Mouse (Mus musculus): Measurements from ENCODE around the gene Bhlhb9.
"Not testable (repeated sequence)": the region's sequence is repeated elsewhere in the genome, so short reads cannot be mapped to it uniquely, and the experiment has no call there.

Gene Bhlhb9

DNA sequence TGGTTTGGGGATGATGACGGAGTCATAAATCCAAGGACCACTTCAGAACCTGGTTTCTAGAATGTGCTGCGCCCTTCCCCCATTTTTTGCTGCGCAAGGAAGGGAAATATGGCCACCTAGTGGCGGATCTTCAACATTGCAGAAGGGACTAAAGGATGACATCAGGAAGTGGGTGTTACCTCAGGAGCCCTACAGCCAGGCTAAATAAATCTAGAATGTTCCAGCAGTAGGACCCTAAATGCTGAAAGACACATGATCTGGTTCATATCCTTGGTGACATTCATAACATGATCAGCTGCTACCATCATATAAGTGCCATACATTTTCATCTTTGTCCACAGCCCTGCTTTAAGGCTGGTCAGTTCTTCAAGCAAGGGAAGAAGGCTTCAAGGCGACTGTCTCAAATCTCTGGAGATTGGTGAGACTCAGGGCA, at the start of gene Bhlhb9:
Gene Bhlhb9 (plus strand): TSS at position 383 of the 433 bp plus-strand sequence.
- in situ Hi-C loops (cut with MboI), result not testable (repeated sequence)

DNA sequence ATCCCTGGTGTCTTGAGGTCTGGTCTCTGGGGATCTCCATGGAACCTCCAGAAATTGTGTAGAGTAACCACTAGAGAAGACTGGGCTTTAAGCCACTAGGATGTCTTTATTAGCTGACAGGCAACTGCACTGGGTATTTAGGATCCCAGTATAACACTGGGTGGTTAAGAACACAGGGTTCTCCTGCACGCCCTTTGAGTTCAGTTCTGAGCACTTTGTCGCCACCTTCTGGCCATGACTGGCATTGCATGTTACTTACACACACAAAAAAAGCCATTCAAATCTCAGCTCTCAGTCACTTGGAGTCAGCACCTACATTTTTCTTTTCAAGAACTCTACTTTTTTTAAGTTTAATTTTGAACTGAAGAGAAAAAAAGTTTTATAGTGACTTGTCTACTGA, 44.6 kb upstream of the Bhlhb9 start:
- in situ Hi-C loops (cut with MboI), result no loop called here

DNA sequence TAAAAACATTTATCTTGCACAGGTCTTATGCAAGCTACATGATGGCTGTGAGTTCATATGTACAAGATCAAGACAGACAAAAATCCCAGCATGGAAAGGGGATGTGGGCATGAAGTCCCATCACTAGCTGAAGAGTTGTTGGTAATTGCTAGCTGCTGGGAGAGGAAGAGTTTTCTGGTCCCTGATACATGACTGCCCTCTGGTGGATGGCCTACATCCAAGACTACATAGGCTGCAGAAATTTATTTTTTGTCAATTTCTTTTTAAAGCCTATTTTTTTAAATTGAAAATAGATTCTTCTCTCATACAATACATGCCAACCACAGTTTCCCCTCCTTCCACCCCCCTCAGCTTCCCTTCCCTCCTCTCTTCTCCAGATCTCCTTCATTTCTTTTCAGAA, 35.7 kb upstream of the Bhlhb9 start:
- in situ Hi-C loops (cut with MboI), result no loop called here

DNA sequence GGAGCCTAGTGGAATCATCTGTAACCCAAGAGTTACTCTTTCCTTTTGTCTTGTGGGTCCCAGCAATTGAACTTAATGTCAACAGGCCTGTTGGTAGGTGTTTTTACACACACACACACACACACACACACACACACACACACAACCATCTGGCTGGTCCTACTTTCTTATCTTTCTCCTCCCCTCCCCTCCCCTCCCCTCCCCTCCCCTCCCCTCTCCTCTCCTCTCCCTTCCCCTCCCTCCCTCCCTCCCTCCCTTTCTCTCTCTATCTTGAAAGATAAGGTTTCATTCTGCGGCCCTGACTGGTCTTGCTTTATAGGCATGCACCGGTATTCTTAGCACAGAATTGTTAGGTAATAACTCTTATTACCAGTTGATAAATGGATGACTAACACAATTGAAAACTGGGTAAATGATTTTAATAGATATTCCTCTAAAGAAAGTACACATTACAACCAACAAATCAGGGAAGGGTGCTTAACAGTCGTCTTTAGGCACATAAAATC, 29.3 kb upstream of the Bhlhb9 start:
- in situ Hi-C loops (cut with MboI), result no loop called here

DNA sequence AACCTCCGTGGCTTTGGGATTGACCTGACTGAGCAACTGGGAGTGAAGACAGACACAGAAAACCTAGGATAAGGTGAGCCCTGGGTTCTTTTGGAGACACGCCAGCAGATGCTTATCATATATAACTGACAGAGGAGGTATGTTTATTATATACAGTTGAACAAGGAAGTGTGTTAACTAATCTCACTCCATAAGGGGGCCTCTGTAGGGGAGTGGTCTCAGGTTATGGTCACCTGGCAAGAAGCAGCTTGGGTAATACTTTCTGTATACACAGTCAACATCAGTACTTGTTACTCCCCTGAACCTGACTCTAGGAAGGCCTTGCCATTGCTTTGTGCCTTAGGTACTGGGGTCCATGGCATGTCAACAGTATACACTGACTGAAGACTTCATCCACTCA, 28.8 kb upstream of the Bhlhb9 start:
- in situ Hi-C loops (cut with MboI), result no loop called here

DNA sequence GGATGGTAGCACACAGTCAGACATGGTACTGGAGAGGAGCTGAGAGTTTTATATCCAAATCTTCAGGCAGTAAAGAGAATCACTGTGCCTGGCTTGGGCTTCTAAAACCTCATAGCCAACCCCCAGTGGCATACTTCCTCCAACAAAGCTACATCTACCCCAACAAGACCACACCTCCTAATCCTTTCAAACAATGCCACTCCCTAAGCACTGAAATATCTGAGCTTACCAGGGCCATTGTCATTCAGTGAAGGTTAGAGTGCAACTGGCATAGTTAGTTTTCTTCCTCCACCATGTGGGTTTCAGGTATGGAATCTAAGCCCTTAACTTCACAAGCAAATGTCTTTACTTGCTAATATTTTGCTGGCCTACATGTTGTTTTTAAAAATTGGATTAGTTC, 5.9 kb upstream of the Bhlhb9 start:
- in situ Hi-C loops (cut with MboI), result no loop called here

DNA sequence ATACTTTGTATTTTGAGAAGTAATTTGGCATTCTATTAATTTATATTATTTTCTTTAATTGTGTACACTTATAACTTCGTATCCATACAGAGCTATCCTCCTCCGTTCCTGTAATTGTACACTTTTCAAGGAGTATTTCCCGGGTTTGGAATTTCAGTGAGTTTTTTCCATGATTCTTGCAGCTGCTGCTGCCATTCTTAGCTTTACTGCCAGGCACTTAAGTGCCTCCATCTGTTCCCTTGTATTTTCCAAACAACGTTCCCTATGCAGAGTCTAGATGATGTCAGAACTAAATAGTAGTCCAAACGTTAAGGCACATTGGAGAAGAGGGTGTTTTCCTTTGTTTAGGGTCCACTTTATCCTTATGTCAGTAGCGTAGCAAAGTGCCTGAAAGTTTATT, 5.1 kb upstream of the Bhlhb9 start:
- in situ Hi-C loops (cut with MboI), result no loop called here

DNA sequence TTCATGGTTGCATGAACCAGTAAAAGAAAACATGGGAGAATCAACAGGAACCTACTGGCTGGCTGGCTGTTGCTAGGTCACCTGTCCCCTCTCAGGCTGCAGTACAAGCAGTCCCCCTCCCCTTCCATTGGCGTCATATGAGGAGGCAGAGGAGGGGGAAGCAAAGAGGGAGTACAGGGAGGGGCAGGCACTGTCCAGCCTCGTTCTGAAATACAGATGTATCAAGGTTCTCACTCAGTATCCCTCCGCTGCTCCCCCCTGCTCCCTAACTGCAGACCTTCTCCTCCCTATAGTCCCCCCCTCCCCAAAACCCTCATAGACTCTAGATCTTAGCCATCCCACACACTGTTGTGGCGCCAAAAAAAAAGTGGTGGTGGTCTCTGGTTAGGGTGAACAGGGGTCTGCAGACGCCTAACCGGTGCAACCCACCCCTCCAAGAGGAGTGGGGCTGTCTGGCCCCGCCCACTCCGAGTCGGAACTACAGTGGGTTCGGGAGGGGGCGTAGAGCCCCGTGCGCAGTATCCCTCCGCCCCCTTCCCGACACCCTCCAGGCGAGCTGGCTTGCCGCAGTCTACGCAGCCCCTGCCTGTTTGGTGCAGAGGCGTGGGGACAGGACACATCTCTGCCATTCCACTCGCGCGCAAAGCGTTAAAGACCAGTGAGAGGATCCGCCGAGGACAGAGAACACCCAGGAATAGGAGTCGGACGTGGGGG, 1.6 kb upstream of the Bhlhb9 start:
- in situ Hi-C loops (cut with MboI), result not testable (repeated sequence)

DNA sequence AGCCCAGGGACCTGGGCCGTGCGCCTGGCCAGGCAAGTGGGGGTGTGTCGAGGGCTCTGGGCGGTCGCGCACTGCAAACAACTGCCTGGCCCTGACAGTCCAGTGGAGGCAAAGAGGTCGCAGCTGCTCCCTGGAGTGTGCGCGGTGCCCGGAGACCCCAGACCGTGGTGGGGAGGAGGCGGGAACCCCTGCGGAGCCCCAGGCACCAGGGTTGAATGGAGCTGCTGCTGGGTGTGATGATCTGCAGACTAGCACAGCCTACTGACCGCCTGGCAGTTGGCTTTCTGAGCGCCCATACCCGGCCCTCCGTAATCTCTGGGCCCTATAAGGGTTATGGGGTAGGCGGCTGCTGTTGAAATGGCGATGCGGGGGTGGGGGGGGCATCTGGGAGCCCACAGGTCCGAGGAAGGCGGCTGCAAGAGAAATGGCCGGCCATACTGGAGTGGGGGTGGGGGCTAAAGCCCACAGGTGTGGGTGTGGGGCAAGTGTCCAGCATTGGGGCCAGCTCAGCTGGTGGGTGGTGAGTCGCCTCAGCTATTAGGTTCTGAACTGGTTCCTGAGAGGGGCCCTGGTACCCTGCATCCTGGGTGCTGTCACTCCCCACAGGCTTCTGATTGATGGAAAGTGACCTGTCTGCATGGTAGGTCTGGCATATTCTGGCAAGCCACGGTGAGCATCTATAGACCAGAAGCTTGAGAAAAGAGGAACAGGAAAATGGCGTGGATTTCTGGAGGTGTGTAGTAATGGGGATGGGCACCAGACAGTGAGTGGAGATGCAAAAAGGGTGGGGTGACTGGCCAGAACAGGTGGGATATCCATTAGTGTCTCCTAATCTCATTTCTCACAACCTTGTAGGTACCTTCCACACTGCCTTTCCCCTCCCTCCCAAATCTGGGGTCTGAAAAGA, 836 bp upstream of the Bhlhb9 start:
- in situ Hi-C loops (cut with MboI), result not testable (repeated sequence)

DNA sequence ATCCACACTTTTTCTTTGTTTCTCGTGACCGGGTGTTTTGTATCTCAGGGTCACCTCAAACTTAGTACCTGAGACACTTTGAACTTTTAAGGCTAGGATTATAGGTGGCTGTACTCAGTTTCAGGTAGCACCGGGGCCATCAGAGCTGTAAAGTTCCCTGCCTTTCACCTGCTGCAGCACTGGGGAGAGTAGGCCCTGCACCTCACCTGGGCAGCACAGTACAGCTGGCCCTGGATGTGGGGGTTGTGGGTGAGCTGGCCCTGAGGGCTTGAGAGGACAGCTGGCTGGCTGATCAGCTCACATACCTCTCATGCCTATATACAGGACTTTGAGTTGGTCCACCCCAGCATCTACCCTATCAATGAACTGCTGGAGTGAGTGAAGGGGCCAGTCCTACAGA, 6.8 kb downstream of the Bhlhb9 start:
- in situ Hi-C loops (cut with MboI), result no loop called here

DNA sequence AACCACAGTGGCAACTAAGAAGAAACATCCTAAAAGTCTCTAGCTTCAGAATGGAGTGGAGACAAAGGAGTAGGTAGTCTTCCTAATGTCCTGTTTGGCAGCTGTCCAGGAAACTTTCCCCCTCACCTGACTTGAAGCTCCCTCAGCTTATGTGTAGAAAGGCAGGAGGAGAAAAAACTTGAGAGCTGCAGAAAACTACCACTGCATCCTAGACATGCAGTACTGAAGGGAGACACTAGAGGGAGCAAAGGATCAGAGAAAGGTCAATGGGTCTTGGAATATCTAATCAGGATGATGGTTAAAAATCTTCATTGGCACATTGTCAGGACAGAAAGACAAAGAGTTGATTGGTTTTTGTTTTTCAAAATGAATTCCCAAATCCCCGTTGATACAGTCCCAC, 8.4 kb downstream of the Bhlhb9 start:
- in situ Hi-C loops (cut with MboI), result no loop called here

DNA sequence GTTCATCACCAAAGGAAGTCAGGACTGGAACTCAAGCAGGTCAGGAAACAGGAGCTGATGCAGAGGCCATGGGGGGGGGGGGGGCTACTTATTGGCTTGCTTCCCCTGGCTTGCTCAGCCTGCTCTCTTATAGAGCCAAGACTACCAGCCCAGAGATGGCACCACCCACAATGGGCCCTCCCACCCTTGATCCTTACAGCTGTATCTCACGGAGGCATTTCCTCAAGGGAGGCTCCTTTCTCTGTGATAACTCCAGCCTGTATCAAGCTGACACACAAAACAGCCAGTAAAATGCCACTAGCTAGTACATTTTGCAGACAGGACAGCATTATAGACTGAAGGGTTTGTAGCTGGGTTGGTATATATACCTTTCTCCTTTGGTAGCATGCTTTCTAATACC, 38.5 kb downstream of the Bhlhb9 start:
- in situ Hi-C loops (cut with MboI), result not testable (repeated sequence)

DNA sequence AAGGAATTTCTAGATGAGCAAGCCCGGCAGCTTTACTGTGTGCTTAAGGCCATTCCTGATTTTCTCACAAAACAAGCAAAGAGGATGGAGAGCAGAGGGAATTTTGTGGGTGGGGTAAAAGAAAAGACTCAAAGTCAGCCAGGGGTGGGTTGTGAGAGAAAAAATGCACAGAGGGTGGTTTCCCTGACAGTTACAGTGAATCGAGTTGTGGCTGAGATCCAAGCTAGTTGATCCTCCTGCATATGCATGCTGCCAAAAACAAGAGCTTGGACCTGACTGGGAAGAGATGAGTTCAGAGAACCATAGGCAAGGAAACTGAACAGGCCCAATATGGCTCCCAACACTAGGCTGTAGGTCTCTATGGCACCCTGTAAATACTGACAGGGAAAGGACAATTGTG, 40.5 kb downstream of the Bhlhb9 start:
- in situ Hi-C loops (cut with MboI), result no loop called here

DNA sequence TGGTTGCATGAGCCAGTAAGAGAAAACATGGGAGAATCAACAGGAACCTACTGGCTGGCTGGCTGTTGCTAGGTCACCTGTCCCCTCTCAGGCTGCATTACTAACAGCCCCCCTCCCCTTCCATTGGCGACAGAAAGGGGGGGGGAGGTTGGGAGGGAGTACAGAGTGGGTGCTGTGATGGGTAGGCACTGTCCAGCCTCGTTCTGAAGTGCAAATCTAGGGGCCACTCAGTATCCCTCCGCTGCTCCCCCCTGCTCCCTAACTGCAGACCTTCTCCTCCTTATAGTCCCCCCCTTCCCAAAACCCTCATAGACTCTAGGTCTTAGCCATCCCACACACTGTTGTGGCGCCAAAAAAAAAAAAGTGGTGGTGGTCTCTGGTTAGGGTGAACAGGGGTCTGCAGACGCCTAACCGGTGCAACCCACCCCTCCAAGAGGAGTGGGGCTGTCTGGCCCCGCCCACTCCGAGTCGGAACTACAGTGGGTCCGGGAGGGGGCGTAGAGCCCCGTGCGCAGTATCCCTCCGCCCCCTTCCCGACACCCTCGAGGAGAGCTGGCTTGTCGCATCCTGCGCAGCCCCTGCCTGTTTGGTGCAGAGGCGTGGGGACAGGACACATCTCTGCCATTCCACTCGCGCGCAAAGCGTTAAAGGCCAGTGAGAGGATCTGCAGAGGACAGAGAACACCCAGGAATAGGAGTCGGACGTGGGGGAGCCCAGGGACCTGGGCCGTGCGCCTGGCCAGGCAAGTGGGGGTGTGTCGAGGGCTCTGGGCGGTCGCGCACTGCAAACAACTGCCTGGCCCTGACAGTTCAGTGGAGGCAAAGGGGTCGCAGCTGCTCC, 41.3 kb downstream of the Bhlhb9 start, which contains the start of gene Gprasp2:
Gene Gprasp2 (plus strand): TSS at position 514 of the 840 bp plus-strand sequence.
- in situ Hi-C loops (cut with MboI), result not testable (repeated sequence)

DNA sequence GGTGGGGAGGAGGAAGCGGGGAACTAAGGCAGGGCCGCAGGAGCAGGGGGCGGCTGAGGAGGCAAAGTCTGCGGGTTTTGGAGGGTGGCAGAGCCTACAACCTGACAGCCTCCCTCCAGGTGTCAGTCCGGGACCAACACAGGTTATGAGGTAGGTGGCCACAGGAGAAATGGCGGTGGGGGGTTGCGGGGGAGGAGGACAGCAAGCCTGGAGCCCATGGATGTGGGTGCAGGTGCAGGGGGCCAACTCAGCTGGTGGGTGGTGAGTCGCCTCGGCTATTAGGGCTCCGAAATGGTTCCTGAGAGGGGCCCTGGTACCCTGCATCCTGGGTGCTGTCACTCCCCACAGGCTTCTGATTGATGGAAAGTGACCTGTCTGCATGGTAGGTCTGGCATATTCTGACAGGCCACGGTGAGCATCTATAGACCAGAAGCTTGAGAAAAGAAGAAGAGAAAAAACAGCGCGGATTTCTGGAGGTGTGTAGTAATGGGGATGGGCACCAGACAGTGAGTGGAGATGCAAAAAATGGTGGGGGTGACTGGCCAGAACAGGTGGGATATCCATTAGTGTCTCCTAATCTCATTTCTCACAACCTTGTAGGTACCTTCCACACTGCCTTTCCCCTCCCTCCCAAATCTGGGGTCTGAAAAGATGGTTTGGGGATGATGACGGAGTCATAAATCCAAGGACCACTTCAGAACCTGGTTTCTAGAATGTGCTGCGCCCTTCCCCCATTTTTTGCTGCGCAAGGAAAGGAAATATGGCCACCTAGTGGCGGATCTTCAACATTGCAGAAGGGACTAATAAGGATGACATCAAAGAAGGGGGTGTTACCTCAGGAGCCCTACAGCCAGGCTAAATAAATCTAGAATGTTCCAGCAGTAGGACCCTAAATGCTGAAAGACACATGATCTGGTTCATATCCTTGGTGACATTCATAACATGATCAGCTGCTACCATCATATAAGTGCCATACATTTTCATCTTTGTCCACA, 42.3 kb downstream of the Bhlhb9 start:
- in situ Hi-C loops (cut with MboI), result not testable (repeated sequence)

DNA sequence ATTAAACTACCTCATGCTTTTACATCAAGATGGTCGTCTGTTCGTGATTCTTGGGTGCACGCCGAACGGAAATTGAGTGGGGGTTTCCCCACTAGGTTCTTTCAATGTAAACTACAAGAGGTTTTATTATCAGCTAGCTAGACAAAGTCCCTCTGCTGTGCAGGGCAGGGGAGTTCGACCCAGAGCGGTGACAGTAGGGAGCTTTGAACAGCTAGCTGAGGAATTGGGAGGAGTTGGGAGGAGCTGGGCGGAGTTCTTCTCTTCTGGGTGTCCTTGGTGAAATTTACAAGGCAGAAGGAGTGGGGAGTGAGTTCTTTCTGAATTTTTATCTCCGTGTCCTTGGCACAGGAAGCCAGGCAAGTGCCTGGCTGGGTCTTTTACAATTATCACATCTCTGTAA, 69.4 kb downstream of the Bhlhb9 start:
- in situ Hi-C loops (cut with MboI), result not testable (repeated sequence)

DNA sequence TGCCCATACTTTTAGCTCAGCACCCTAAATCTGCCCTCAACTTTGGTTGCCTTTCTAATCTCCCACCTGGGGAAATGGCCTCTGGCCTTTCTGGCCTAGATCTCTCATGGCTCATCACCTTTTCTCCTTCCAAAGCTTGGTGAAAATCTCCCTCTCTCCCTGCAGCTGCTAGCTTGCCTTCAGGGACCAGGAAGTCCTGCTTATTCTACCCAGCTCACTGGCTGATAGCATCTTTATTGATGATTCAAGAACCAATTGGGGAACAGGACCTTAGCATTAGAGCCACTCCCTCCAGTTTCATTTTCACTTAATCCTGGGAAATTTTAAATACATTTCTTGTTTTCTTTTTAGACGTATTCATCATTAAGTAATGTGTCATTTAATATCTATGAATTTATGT, 79.3 kb downstream of the Bhlhb9 start:
- in situ Hi-C loops (cut with MboI), result no loop called here

DNA sequence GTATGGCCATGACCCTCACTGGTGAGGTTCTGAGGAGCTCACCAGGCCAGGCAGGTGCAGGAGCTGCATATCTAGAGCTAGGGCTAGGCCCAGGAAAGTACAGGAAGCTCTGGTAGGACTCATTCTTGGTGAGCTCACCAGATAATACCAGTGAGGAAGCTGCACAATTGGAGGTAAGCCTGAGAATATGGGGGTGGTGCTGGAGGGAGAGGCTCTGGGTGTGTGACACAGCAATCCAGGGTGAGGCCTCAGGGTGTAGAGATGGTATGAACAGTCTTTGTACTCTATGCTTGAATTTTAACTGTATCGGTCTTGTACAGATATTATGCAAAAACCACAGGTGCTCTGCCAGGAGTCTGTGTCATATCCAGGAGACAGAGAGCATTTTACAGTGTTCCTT, 82.2 kb downstream of the Bhlhb9 start:
- in situ Hi-C loops (cut with MboI), result no loop called here

DNA sequence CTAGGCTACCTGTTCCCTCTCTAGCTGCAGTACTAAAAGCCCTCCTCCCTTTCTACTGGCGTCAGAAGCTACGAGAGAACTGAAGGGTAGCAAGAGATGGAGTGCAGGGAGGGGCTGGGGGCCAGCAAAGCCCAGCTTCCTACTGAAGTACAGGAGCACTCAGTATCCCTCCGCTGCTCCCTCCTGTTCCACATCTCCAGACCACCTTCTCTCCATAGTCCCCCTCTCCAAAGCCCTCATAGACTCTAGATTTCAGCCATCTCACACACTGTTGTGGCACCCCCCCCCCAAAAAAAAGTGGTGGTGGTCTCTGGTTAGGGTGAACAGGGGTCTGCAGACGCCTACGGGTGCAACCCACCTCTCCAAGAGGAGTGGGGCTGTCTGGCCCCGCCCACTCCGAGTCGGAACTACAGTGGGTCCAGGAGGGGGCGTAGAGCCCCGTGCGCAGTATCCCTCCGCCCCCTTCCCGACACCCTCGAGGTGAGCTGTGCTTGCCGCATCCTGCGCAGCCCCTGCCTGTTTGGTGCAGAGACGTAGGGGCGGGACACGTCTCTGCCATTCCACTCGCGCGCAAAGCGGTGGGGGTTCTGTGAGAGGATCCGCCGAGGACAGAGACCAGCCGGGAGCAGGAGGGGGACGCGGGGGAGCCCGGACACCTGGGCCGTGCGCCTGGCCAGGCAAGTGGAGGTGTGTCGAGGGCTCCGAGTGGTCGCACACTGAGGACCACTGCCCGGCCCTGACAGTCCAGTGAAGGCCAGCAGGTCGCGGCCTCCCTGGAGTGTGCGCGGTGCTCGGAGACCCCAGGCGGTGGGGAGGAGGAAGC, 88.2 kb downstream of the Bhlhb9 start:
- in situ Hi-C loops (cut with MboI), result no loop called here

DNA sequence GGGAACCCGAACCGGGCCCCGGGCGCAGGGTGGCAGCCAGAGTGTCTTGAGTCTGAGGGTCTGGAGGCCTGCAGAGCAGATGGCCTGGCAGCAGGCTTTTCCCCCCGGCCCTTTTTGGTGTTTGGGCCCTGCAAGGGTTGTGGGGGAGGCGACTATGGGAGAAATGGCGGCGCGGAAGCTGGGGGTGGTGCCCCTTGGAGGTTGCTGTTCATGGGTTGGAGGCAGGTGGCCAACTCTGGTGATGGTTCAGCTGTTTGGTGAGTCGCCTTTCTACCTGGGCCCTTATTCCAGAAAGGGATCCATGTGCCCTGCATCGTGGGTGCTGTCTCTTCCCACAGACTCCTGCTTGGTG, 88.8 kb downstream of the Bhlhb9 start:
- in situ Hi-C loops (cut with MboI), result no loop called here

Data from mature B cell (primary cell).